Mouse (Mus musculus) sigmoid colon, adult 10 weeks (tissue): ENCODE results near the gene Naa50. TPM values are rescaled to one million over a fixed set of nuclear protein-coding genes. Genes with fewer than 3 reads are reported as not detected.

ENCODE experiments used
- polyA plus RNA-seq: library from polyadenylated mRNA; stranded (reverse); fragments of 350-450 nt; fragmentation: Illumina TruSeq; extraction: RNeasy Lipid Tissue Mini Kit (QIAGEN cat#74804); gene quantifications from one replicate; pipeline ENCODE4 v1.2.3, GENCODE M21; 2014; ENCODE audit warnings: low read depth, low replicate concordance

Gene Naa50
- polyA plus RNA-seq = 255 TPM

GRCm38 (mm10) chr16:44139536-44140185 is at the start of gene Naa50, which contains the start of gene Atp6v1a:
TSS of gene Naa50 (plus strand) at chr16:44139830.
TSS of gene Atp6v1a (minus strand) at chr16:44139705.

GRCm38 (mm10) chr16:44173155-44173941 is 33.7 kb downstream of the Naa50 start, which contains the start of gene Usf3:
TSS of gene Usf3 (plus strand) at chr16:44173246.

Other genes with a start within 250 kb of the Naa50 start
- gene Qtrt2, start 213.0 kb upstream of the Naa50 start, polyA plus RNA-seq = 17.6 TPM
- gene Zdhhc23, start 160.0 kb upstream of the Naa50 start, polyA plus RNA-seq = 11.6 TPM
- gene Gramd1c, start 76.5 kb upstream of the Naa50 start, polyA plus RNA-seq = 18.8 TPM
- 99.0 TPM for gene Atp6v1a, start 125 bp upstream of the Naa50 start, polyA plus RNA-seq
- 79.6 TPM for gene Usf3, start 33.4 kb downstream of the Naa50 start, polyA plus RNA-seq
- gene Sidt1, start 193.4 kb downstream of the Naa50 start, polyA plus RNA-seq = 13.2 TPM
- 33.8 TPM for gene Spice1, start 207.3 kb downstream of the Naa50 start, polyA plus RNA-seq